Mouse (Mus musculus) frontal cortex, postnatal 10 days (tissue): ENCODE measurements at regions not wholly inside any gene's neighbourhood (a gene's known extent, or its start where the extent isn't known, plus 50 kb on each side); places are given as distances from the start of the nearest gene placed in this dataset.
A peak's percentile ranks its signal among the peaks of the same experiment; 100 is the strongest.

Experiments used
- DNase-seq, 2 experiments: peaks; one replicate each; pipeline ENCODE4 v3.0.0; 2022; ENCODE audit warnings: low spot score in 2 of 2, mixed read lengths in 1 of 2

GRCm38 (mm10) chr7:67895166-67895565 is 57.5 kb upstream of the Igf1r start:
- DNase-seq: no peak

- DNase-seq: no peak
Measured at GRCm38 (mm10) chr7:67892917-67893316, 59.7 kb upstream of the Igf1r start.

DNA sequence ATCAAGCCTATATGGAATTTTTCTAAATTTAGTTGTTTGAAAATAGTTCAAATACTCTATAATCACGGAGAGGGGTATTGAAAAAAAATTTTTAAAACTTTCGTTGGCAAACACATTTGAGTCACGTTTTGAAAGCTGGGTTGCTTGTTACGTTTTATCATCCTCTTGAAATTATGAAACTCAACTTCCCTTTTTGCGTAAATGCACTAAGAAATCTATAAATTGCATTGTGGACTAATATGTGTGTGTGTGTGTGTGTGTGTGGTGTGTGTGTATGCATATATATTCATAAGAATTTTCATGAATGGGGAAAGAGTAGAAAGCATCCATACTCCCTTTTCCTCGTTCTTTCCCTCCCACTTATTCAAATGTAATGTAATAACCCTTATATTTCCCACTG is 69.6 kb upstream of the Igf1r start:
- no peak for DNase-seq

GRCm38 (mm10) chr7:67882606-67883005 is 70.0 kb upstream of the Igf1r start:
- DNase-seq: peak; percentile 20 to 22

GRCm38 (mm10) chr7:67878226-67878625 is 74.4 kb upstream of the Igf1r start:
- no peak for DNase-seq

DNA sequence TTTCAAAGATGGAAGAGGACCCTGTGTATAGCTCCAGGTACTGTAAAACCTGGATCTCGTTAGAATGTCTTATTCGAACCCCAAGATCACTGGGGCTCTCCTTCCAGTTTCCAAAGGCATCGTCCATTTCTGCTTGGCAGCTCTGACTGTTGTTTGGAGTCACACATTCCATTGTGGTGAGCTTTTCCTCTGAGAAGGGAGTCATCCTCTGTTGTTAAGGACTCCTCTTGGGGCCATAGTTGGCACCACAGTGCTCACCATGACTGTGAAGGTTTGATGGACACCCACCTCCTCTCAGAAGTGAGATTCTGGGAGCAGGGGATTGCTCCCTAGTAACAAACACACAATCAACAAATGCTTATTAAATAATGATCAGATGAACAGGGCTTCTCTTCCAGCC is 75.0 kb upstream of the Igf1r start:
- DNase-seq: no peak

DNA sequence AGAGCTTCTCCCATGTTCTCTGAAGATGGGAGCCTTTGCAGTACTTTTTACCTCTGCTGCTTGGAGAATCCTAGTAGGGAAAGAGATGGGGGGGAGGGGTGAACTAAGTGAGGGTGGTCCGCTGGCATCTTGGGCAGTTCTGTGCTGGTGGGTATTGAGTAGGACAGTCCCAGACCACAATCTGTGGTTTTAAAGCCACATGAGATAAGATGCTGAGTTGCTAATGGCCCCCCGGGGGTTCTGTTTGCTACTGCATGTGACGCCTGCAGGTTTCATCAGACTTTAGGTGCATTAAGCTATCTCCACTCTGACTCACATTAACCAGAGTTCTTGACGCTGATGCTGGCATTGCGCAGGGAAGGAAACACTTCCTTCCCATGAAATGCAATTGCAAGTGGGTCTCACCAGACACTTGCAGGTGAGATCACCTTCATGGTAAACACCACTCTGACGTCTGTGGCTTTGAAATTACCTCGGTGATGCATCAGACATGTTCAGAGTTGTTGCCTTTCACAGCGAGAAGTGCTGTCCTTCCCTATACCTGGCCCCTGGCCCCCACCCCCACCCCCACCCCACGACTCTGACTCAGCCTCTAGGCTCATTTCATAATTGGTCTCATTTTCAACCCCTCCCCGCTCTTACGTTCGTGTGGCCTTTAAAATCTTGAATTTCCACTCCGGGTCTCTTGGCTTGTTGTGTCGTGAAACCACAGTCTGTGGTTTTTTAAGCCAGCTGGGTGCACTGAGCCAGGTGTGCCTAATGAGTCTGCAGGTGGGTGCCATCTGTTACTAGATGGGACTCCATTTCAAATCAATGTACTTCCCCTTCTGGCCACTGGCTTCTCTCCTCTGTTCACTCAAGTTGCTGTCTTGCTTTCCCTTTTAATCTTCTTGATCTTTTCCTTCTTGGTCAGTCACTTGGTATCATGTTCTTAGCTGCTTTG is 94.8 kb upstream of the Synm start:
- no peak for DNase-seq

- no peak for DNase-seq
Measured at GRCm38 (mm10) chr7:67852859-67853258, 93.3 kb upstream of the Synm start.

GRCm38 (mm10) chr7:67849509-67849862 is 89.9 kb upstream of the Synm start:
- no peak for DNase-seq

GRCm38 (mm10) chr7:67848589-67849508 is 89.3 kb upstream of the Synm start:
- peak; percentile 54 to 66 for DNase-seq

- no peak for DNase-seq
Measured at GRCm38 (mm10) chr7:67846796-67847195, 87.3 kb upstream of the Synm start.

GRCm38 (mm10) chr7:67836984-67837383 is 77.4 kb upstream of the Synm start:
- no peak for DNase-seq

DNA sequence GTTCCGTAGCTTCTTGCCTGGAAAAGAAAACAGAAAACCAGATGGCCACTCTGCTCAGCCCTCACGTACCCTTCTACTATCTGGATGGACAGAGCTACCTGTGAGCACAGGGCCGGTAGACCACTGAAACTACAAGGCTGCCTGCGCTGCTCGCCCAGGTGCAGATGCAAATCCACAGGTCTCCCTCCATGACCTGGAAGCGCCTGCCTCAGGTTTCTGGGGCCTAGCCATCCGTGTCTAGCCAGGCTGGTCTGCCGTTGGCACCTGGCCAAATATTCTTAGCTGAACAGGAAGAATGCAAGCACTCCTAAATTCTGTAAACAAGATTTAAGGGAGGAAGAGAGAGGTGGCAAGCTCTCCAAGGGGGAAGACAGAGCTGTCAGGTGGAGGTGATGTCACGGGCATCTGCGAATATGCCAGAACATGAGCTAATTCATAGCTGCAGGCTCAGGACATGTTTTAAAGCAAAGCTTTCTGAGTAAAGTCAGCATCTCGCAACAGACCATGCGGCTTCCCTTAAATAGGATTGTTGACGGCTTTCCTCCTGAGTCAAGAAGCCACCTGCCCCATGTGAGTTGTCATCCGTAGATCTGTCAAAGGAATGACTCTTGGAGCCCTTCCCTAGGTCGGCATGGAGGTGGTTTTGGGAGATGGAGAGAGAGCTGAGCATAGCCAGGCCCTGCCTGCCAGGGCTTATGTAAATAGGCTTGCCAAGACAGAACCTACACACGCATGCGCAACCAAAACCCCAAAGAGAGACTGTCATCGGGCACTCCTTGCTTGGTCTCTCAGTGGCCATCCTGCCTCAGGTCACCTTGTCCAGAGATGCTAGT is 76.8 kb upstream of the Synm start:
- DNase-seq: no peak

- DNase-seq: no peak
Measured at GRCm38 (mm10) chr7:67831738-67832137, 72.2 kb upstream of the Synm start.

GRCm38 (mm10) chr7:67827386-67827785 is 67.8 kb upstream of the Synm start:
- DNase-seq: no peak

DNA sequence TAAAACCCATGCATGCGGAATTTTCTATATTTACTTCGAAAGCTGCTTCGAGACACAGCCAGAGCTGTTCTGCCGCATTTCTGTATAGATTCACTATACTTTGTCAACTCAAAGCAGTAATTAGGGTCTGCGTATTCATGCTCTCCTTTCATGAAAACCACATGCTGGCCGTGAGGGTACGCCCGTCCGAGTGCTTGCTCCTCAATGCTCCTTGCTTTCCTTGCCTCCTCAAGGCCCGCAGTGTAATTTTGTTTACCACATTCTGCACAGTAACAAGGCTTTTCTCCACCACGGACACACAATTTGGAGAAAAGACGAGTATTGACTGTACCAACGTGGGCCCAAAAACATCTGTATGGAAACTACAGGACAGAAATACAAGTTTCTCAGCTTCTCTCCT is 67.4 kb upstream of the Synm start:
- no peak for DNase-seq

DNA sequence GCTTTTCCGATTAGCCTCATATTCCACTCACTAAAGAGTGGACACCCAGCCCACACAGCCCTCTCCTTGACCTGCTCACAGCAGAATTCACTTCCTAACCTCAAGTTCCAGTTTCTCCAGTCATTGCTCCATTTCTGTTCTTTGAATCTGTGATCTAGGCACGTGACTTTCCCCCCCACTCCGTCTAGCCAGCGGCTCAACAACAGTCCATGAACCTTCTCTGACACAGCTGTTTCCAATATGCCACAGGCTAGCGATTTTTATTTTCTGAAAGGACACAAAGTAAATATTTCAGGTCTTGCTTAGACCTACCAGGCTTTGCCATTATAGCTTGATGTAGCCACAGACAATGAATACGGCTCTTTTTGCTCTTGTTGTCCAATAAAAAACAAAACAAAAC is 66.8 kb upstream of the Synm start:
- DNase-seq: no peak

DNA sequence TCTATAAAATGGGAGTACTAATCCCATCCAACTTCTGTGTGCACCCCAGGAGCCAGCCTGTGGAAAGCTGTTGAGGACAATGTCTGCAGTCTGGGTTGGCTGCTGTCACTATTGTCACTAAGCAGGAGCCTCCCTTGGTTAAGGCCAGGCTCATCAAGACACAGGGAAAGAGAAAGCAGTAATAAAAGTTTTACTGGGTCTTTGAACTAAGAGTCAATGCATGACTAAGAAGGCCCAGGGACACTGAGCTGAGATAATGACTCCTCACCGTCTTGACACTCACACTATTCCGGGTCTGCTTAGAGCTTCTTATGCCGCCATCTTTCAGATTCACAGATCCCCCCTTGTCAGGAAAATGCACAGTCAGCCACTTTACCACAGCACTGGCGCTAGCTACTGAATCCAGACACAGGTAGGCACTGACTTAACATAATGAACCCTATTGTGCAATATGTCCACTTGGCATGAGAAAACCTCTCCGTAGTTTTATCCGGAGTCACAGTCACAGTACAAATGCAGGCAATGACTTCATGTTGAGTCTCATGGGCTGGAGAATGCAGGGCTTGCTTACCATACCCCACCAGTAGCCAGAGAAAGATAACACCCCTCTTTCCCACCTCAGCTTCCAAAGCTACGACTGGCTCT is 66.2 kb upstream of the Synm start:
- DNase-seq: no peak

DNA sequence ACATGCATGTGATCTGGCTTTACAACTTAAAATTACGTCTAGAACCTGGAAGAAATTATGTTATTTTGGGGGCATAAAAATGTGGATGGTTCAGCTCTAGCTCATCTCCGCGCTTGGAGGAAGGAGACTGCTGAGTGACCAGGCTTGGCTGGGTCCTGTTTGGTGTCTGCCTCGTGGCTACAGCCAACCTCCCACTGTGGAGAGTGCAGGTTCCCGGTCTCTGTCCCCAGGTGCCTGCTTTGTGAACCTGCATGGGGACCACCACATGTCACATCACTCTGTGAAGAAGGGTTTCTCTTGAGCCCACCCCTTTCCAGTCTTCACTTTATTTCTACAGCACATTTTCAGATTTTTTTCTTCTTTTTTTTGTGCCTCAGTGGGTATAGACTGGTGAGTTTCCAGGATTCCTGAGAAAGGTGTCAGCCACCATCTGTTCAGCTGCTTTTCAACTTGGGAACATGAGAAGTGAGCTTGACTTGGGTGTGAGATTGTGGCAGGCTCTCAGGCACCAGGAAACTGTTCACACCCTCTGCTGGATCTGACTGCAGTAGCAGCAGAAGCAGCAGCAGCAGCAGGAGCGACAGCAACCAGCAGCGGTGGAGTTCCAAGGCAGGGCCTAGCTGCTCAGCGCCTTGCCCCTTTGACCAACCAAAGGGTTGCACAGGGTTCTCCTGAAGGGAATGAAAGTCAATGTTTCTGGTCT is 64.6 kb upstream of the Synm start:
- DNase-seq: no peak

- DNase-seq: no peak
Measured at GRCm38 (mm10) chr7:67819551-67819950, 60.0 kb upstream of the Synm start.

- DNase-seq: no peak
Measured at GRCm38 (mm10) chr7:67817556-67817955, 58.0 kb upstream of the Synm start.
